Mouse (Mus musculus) cerebellum, postnatal 25 days (tissue): ENCODE measurements at regions not wholly inside any gene's neighbourhood (a gene's known extent, or its start where the extent isn't known, plus 50 kb on each side); places are given as distances from the start of the nearest gene placed in this dataset.

Experiments
- DNase-seq, 2 experiments: peaks; one replicate each; pipeline ENCODE4 v3.0.0; 2021; ENCODE audit warnings: mixed read lengths in 2 of 2

DNA sequence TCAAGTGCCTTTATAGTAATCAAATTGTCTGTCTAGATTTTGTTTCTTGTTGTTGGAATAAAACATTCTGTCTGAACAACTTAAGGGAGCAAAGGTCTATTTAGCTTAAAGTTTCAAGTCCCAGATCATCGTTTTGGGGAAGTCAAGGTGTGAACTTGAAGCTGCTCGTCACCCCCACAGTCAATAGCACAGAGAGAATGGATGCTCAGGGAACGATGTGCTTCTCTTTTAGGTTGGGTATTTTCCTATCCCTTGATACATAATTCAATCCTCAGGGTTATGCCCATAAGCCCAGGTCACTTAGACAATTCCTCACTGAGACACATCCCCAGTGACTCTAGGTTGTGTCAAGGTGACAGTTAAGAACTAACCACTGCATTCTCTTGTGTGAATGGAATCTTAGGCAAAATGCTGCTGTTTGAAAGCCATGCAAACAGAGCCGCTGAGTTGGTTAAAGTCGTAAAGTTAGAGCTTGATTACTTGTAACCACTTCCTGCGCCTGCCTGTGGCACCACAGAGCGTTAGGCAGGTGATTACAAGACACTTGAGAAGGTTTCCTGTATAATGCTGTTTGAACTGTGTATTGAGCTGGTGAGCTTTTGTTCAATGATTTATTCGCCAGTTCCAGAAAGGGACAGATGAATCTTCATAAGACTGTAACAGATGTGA is 170.2 kb downstream of the Btg1 start:
- DNase-seq, result no peak

DNA sequence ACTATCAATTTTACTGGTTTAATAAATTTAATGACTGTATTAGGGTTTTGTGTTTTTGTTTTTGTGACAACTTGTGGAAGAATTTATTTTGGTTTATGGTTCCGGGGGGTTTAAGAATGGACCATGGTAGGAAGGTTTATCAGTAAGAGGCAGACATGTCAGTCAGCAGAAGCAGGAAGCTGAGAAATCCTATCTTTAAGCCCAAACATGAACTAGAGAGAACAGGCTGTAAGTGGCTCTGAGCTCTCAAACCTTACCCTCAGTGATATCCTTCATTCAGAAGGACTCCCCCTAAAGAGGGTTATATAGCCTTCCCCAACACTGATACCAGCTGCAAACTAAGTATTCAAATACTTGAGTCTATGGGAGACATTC is 170.8 kb downstream of the Btg1 start:
- no peak for DNase-seq

DNA sequence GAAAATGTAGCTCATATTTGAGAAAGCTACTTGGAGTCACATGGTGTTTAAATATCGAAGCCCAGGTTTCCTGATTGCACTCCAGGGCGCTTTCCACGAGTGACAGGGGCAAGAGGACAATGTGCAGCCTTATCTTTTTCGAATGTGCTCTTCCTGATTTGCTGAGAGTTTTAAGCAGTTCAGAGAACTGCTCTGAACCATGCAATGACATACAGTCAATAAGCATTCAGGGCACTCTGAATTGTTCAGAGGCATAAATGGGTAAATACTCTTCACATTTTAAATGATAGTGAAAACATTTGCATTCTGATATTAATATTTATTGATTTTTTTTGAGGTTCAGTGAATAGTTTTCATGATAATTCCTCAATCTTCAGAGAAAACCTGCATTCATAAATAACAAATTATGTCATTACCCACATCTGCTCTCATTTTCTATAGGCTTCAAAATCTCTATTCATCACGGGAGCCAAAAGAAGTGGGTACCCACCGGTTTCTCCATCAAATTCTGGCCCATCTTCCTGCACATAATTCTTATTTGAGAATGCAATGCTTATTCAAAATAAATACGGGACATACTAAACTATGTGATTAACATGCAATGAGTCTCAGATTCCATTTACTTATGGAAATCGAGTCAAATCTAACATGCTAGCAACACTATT is 171.7 kb downstream of the Btg1 start:
- no peak for DNase-seq

DNA sequence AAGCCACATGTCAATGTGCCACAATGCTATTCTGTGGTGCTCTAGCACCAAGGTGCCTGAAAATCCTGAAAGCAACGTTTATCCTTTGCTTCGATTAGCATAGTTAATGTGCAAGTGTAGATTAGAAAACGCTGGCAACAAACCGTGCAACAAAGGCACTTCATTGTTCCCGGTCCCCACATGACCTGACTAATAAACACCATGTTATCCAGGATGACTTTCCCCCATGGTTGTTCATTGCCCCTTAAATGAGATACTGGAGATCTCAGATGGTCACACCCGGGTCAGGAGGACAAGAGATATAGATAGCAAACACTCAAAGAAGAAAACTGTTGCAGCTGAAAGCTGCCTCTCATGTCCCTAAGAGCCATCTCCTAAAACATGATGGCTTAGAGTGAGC is 180.3 kb downstream of the Btg1 start:
- DNase-seq, result no peak

DNA sequence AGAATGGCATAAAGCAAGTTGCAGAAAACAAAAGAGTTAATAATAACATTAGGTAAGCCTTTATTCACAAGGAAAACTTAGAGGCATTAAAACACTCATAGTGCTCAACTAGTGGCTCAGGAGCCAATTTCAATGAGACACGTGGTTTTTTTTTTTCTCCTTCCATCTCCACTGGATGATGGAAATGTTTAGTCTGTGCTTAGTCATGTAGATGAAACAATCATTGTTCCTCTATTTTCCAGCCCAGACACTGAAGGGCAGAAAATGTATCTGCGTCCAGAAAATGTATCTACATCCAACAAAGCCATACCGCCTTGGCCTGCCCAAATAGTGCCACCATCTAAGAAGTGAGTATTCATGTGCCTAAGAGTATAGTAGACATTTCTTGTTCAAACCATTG is 184.0 kb downstream of the Btg1 start:
- no peak for DNase-seq

DNA sequence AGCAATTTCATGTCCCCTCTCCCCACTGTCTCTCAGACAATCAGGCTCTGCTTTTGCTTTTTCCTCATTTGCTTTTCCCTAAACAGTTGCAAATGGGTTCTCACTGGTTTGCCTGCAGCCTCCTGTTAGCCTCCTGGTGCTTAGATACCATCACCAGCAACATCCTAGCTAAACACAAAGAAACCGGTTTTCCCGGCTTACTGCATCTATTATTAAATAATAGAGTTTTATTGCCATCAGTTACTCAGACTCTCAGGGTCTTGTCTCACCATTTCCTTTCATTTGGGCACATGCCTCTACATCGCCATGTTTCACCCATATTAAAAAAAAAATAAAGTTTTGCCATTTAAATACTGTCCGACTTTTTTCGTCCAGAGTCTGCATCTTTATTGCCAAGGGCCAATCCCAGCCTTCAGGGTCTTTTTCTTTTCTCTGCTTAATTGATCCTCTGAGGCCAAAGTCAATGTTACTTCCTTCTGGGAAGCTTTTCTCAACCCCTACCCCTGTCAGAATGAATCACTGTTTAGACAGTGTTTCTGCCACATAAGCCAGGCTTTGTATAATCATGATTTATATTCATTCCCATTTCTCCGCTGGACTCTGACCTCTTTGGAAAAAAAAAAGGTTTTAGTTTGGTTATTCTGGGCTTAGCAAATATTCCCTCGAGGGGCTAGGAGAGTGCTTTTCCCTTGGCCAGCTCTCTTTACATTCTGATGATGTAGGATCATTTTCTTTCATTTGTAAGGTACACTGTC is 187.4 kb downstream of the Btg1 start:
- DNase-seq, result no peak

DNA sequence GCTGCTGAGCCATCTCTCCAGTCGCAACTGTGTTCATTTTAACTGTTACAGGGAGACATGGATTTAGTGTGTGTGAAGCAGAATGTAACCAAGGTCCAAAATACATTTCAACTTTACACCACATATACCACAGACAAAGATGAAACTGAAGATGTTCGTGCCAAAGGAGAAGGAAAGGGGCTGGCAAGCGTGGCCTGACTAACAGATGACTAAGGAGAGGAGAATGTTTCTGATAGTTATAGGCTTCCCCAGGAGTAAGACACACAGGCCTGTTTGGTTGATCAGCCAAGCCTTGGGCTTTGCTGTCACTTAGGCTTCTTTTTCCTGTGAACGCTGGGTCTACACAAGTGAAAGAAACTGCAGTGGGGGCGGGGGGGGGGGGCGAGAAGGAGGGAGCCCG is 189.8 kb downstream of the Btg1 start:
- DNase-seq, result no peak

DNA sequence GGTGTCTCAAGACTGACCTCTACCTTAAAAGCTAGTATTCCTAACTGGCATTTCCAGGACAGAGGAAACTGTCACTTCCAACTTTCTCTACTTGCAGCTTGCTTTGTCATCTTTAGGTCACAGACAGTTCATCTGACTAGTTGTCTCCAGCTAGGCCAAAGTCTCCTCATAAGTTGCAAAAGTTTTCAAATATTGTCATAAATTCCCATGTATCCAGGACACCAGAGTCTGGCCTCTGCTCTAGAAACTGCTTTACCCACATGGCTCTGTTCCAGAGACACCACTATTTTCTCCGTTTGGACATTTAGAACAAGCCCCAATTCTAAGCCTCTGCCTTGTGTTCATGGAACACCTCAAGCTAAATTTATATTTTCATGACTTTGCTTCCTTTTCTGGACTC is 205.0 kb downstream of the Btg1 start:
- no peak for DNase-seq

DNA sequence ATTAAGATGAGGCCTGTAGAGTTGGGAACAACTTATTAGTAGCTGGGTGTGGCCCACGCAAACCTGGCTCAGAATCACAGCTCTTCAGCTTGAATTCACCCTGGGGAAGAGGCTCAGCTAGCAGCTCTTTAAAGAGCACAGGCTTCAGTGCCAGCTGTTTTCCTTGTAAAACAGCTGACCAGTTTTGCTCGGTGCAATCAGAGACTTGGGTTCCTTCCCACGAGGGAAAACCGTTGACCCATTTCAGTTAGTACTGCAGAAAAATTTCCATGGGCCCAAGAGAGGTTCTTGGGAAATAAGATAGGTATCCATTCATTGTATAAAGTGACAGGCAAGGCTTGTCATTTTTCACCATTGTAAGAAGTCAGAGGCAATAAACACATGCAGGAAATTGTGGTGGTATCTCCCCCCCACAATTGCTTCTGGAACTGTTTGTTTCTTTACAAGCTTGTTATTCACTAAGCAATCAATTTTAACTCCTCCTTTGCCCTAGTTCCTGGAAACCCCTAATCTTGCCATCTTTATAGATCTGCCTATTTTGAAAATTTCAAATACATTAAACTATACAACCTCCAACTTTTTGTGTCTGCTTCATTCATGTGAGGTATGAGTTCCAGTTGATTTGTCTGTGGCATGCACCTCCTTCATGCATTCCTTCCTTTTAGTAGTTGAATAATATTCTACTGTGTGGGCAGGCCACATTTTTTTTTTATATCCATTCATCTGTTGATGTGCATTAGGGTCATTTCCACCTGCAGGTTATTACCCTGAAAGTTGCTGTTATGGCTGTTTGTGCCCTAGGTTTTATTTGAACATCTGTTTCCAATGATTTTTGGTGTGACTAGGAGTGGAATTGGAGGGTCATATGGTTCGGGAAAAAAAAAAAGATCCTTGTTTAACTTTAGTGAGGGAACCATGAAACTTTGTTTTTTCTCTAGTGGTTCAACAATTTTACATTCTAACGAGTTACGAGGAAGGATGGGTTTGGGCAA is 205.8 kb downstream of the Btg1 start:
- no peak for DNase-seq

DNA sequence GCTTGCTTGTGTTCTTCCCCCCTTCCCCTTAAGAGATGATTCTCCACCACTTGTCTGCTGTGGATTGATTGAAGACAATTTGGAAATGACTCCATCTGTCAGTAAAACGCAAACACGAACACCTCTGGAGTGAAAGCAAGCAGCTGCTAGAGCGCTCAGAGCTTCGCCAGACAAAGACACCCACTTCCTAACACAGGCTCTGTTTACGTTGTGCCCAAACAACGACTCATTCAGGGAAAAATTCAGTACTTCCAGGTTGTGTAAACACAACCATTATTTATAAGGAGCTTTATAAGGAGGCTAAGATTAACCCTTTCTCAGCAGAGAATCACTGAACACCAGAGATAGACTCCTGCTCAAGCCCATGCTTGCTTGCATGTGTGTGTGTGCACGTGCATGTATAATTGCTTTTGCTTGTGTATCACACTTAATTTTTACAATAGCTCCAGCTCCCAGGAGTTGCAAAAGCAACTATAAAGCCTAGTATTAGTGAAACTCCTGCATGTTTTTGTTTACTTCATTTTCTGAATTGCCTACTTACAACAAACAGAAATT is 209.5 kb downstream of the Btg1 start:
- no peak for DNase-seq

DNA sequence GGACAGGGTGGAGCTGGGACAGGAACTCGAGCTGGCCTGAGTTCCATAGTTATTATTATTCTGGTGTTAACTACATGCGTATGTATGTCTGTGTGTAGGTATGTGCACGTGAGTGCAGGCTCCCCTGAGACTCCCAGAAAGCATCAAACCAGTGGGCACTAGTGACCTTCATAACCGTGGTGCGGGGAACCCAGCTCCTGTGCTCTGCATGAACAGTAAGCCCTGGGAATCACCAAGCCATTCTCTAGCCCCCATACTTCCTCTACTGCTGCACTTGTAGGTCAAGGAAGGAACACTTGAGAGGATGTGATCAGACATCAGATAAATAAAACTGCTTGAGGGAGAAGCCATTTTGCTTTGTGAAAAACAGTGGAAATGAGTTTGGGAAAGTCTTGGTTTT is 211.2 kb downstream of the Btg1 start:
- DNase-seq, result peak; percentile 34 to 44

DNA sequence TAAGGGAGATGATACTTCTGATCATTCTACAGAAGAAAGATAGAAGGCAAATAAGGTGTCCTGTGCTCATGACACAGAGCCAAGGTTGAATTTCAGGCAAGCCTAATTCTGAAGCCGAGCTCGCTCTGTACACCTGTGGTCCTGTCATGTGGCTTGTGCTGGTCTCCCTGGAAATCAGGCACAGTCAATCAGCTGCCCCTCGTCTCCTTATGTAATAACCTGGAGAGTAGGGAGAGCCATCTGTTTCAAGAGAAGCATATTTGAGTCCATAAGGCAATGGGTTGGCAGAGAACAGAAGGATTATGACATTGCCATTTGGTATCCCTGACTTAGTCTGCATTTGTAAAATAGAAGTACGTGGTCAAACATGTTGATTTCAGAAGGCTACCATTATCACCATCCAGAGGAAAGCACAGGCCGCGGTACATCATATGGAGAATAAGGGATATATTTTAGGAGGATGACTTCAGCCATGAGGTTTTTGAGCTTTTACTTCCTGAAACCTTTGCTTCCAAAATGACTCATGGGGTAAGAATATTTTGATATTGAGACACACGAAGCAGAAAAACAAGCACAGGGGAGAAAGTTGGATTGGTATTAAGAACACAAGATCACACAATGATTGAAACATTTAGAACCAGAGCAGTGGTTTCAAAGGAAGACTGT is 211.9 kb downstream of the Btg1 start:
- peak; percentile 78 to 83 for DNase-seq

DNA sequence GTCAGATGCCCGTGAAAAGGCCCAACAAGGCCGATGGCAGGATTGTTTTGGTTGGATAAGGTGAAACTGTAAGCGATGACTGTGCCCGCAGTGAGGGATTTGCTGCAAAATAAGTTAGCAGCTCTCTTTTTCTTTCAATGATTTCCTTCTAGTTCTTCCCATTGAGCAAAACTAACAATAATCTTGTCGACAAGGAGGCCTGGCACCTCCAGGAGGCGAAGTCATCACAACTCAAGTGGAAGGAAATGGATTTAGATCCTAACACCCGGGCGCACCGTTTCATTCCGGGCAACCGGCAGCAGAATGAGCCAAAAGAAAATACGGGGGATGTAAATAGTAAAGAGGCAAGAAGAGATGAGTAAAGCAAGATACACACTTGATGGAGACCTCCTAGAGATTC is 214.3 kb downstream of the Btg1 start:
- peak; percentile 51 to 59 for DNase-seq

DNA sequence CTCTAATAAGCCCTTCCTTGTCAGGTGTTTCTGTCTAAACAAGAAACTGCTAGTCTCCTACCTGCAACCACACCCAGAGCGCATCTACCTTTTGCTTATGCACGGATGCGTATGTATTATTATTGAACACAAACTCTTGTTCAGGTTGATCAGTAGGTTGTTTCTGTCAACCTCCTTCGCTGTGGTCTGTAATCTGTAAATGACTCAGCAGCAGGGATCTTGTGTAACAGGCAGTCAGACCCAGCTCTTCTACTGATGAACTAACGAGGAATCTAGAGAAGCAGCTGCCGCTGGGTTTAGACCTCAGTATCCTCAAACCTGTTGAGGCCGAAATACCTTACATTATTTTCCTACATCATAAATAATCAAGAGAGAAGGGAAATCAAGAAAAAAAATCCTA is 220.4 kb downstream of the Btg1 start:
- no peak for DNase-seq

DNA sequence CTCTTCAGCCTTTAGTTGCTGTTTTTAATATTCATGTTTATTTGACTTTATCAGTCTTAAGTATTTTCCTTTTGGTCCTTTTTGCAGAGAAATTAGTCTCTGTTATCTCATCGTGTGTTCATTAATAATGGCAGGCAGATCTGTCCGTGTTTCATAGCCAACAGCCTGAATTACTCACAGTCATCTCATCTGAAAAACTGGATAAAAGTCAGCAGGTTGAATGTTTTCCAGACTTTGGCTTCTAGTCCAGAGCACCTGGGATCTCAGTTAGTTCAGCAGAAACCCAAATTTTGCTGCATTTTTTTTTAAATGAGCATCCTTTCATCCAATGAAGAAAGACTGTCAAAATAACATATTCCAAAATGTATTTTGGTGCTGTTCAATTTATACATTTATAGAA is 224.3 kb downstream of the Btg1 start:
- DNase-seq, result peak in 1 of 2 experiments; percentile 51

DNA sequence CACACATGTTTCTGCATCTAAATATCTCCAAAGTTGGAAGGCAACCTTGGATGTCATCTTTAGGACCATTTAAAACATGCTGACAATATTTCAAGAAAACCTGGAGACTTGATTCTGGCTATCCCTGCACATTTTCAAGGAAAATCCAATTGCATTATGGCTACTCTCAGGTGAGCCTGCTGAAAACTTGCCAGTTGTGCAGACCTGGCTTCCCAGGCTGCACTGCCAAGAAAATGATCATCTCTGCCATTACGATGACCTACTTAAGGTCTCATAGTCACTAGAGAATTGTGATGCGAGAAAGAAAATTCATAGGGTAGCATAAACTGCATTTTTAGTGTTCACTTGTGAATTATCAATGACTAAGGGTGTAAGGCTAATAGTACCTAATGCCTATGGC is 225.2 kb downstream of the Btg1 start:
- DNase-seq, result peak; percentile 45 to 58

DNA sequence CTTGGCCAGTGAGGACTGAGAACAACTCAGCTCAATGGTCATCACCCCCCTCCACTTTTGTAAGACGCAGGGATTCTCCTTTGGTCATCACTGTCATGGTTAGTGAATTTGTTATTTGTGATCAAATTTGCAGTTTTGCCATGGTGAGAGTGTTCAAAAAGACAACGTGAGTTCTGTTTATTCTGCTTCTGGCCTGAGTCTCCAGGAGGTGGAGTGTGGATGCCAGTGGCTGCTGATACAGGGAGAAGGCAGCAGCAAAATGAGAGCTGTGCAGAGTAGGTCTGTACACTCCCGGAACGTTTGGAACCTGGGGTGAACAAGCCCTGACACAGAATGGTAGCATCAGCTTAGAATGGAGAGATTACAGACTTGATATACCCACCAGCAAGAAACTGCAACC is 229.1 kb downstream of the Btg1 start:
- DNase-seq, result peak; percentile 53 to 59

DNA sequence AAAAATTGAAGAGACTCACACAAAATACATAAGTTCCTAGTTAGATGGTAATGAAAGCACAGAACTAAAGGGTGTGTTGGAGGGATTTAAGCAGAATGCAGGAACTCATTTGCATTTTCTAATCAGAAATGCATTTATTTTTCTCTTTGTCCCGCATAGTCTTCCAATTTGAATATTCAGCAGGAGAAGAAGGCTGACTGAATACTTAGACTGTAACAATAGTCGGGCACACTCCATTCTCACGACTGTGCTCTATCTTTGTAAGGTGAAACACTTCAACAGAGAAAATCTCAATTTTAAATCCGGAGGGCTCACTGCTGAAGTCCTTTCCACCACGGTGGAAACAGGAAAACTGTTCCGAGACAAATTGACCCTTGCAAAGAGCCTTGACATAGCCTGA is 230.2 kb downstream of the Btg1 start:
- DNase-seq, result no peak

DNA sequence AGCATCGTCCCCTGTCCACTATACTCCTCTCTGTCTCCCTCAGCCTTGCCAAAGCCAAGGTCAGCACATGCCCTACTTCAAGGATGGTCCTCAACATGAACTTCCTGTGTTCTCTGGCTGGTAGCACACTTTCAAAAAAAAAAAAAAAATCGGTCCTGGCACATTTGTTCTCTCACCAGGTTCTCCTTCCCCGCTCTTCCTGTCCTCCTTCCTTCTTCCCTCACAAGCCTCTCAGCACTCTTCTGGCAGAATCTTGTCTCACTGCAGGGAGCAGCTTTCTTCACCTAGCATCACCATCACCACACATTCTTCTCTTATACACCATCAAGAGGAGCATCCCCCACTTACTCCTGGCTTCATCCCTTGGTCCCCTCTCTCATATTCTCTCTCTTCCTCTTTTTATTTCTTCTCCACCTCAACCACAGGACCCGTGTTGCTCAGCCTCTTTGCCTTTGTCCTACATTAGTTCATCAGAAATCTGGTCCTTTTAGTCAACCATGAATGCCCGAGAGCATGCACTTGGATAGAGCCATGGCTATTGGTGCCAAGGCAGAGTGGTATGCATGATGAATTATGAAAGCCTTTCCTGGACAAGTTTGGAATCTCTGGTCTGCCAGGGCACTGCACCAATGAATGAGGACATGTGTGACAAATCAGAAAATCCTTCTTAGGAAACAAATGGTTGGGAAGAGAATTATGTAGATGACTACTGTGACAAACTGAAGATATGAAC is 230.8 kb downstream of the Btg1 start:
- DNase-seq, result peak; percentile 87 to 88

DNA sequence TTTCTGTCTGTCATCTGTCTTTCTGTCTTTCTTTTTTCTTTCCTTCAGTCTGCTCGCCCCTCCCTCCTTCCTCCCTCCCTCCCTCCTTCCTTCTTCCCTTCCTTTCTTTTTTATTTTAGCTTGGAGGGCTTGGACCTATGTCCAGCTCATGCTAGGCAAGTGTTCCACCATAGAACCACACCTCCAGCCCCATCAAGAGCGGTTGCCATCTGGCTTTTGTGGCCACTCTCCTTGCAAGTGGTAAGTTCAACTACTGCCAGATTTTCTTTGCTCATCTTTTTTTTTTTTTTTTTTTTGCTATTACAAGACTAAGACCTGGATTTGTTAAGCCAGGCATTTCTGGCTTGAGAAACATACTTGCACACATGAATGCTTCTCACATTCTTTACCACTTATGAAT is 231.7 kb downstream of the Btg1 start:
- peak; percentile 50 to 57 for DNase-seq

DNA sequence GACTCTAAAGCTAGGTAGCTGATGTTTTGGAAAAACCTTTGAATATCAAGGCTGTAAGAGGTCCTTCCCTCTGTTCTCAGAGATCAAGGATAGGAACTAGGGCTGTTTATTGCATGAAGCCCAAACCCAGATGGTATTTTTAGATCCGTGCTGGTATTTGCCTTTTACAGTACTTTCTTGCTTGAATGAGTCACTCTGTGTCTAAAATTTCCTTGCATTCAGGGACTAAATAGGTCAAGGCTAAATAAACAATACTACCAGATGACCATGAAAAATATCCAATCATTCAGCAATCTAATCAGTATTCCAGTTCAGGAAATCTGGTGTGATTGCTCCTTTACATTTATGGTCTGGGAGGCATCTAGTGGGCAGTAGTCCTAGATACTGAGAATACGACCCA is 243.6 kb downstream of the Btg1 start:
- DNase-seq, result no peak
